Mouse (Mus musculus): Measurements from ENCODE around the gene Zfp180. TPM values are rescaled to one million over a fixed set of nuclear protein-coding genes. Genes with fewer than 3 reads are reported as not detected.

Gene Zfp180
- total RNA-seq, 2 experiments from 2014 or later = 10.0 to 10.4 TPM

Other genes starting within 250 kb of the Zfp180 start
- gene Vmn1r176, start 244.6 kb upstream of the Zfp180 start, total RNA-seq (2021) = not detected
- not detected for gene Vmn1r177, start 215.5 kb upstream of the Zfp180 start, total RNA-seq (2021)
- gene Vmn1r178, start 189.9 kb upstream of the Zfp180 start, total RNA-seq (2021) = not detected
- gene Vmn1r179, start 154.9 kb upstream of the Zfp180 start, total RNA-seq (2021) = not detected
- gene Vmn1r180, start 131.3 kb upstream of the Zfp180 start, total RNA-seq (2021) = not detected
- not detected for gene Vmn1r181, start 107.3 kb upstream of the Zfp180 start, total RNA-seq (2021)
- gene V1rd19, start 80.2 kb upstream of the Zfp180 start, total RNA-seq (2021) = not detected
- gene Vmn1r183, start 28.7 kb upstream of the Zfp180 start, total RNA-seq (2021) = not detected
- gene Zfp112, start 30.4 kb downstream of the Zfp180 start, total RNA-seq (2021) = 1 to 10 TPM; 4.8 to 4.9 TPM
- 1 to 10 TPM; 3.5 to 5.0 TPM for gene Zfp235, start 52.2 kb downstream of the Zfp180 start, total RNA-seq (2021)
- under 1 TPM; 0.33 to 0.35 TPM for gene Zfp114, start 93.1 kb downstream of the Zfp180 start, total RNA-seq (2021)
- 1 to 10 TPM; 2.1 to 2.7 TPM for gene Zfp111, start 129.5 kb downstream of the Zfp180 start, total RNA-seq (2021)
- gene Zfp109, start 155.6 kb downstream of the Zfp180 start, total RNA-seq (2021) = 1 to 10 TPM; 1.9 to 2.5 TPM
- 1 to 10 TPM; 1.2 to 1.9 TPM for gene Zfp108, start 172.9 kb downstream of the Zfp180 start, total RNA-seq (2021)
- 1 to 10 TPM; 3.6 to 3.8 TPM for gene Zfp93, start 188.5 kb downstream of the Zfp180 start, total RNA-seq (2021)
- 1 to 10 TPM; 2.5 to 2.7 TPM for gene Zfp61, start 219.3 kb downstream of the Zfp180 start, total RNA-seq (2021)
- gene Zfp94, start 234.7 kb downstream of the Zfp180 start, total RNA-seq (2021) = 1 to 10 TPM; 1.5 to 1.9 TPM

Measured in gastrocnemius, postnatal 36 days (tissue).